Mouse (Mus musculus) liver, adult 2 months (tissue): ENCODE results near the gene Chmp3.

ENCODE experiments used
- CTCF ChIP-seq: fragments of 200-500 bp; IDR thresholded peaks from 2 replicates; pipeline ENCODE4 v1.5.1; 2011; ENCODE audit warnings: low read depth, low read length, control low read depth
- POLR2A ChIP-seq: fragments of 200-500 bp; IDR thresholded peaks from 2 replicates; pipeline ENCODE4 v1.6.1; 2011; ENCODE audit warnings: low read length, control low read depth; ENCODE audit not compliant: insufficient read depth; ENCODE audit errors: extremely low read depth

DNA sequence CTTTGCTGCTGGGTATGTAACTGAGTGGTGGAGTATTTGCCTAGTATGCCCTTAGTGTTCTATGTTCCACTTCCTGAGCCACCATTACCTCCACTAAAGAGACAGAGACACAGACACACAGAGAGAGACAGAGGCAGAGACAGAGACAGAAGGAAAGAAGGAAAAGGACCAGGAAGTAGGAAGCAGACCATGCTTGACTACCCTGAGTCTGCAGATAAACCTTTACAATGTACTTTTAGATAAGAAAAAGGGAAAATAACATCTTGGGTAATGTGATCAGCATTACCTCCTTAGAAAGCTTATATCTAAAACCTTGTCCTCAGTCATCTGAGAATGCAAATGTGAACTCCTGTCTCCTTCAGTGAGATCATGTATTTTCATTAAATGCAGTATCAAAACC is 39.9 kb upstream of the Chmp3 start:
- TF ChIP-seq CTCF: no peak
- TF ChIP-seq POLR2A: no peak
